Mouse (Mus musculus) heart, adult 2 months (tissue): ENCODE data around the gene Lactb. TPM values are rescaled to one million over a fixed set of nuclear protein-coding genes. Genes with fewer than 3 reads are reported as not detected.
A peak's percentile ranks its signal among the peaks of the same experiment; 100 is the strongest.

Experiments used
- DNase-seq, 2 experiments: peaks; one replicate each; pipeline ENCODE4 v3.0.0; 2021
- H3K27ac ChIP-seq: fragments of 200-600 bp; 2 replicates; pipeline ENCODE4 v1.8.1; 2022
- H3K27me3 ChIP-seq: fragments of 200-500 bp; 2 replicates; pipeline ENCODE4 v1.6.1; 2012; ENCODE audit warnings: mild to moderate bottlenecking, low read length, inconsistent platforms, mixed read lengths; ENCODE audit not compliant: control insufficient read depth, insufficient read depth
- H3K36me3 ChIP-seq: fragments of 200-500 bp; 2 replicates; pipeline ENCODE4 v1.6.1; 2012; ENCODE audit warnings: low read length, inconsistent platforms; ENCODE audit not compliant: control insufficient read depth, insufficient read depth
- H3K4me1 ChIP-seq: fragments of 200-500 bp; 2 replicates; pipeline ENCODE4 v1.6.1; 2011; ENCODE audit warnings: low read length; ENCODE audit not compliant: control insufficient read depth, insufficient read depth
- H3K4me3 ChIP-seq: fragments of 200-600 bp; 2 replicates; pipeline ENCODE4 v1.8.1; 2022
- H3K79me2 ChIP-seq: fragments of 200-500 bp; replicated peaks from 2 replicates; pipeline ENCODE4 v1.6.1; 2012; ENCODE audit warnings: mild to moderate bottlenecking, inconsistent platforms, low read length, moderate library complexity, mixed read lengths; ENCODE audit not compliant: control insufficient read depth, insufficient read depth
- H3K9ac ChIP-seq: fragments of 200-500 bp; 2 replicates; pipeline ENCODE4 v1.6.1; 2012; ENCODE audit warnings: low read depth, mild to moderate bottlenecking, control low read depth, inconsistent platforms, low read length, mixed read lengths
- CTCF ChIP-seq: fragments of 200-600 bp; IDR thresholded peaks from 2 replicates; pipeline ENCODE4 v1.8.1; 2022; ENCODE audit warnings: antibody characterized with exemption, mild to moderate bottlenecking, moderate library complexity
- EP300 ChIP-seq: fragments of 200-500 bp; IDR thresholded peaks from 2 replicates; pipeline ENCODE4 v1.6.1; 2011; ENCODE audit warnings: low read depth, low read length, control low read depth; ENCODE audit not compliant: insufficient read depth
- POLR2A ChIP-seq: fragments of 200-500 bp; IDR thresholded peaks from 2 replicates; pipeline ENCODE4 v1.6.1; 2011; ENCODE audit warnings: mild to moderate bottlenecking, low read depth, low read length, control low read depth; ENCODE audit not compliant: insufficient read depth
- WGBS: fragments of 180-500 bp; shearing (Covaris S2); methylation state at CpG from one replicate; pipeline ENCODE4 v1.1.7; 2018; 5-methylcytosine and 5-hydroxymethylcytosine counted together
- intact Hi-C: fragments of 180-260 bp; cut with DNase I; formaldehyde crosslinking; loops from one replicate; pipeline ENCODE4 v1.15.1; 2025
- polyA plus RNA-seq: library from polyadenylated mRNA; depleted of rRNA; stranded (reverse); fragments of >200 nt; gene quantifications from 2 replicates; pipeline ENCODE4 v1.2.3, GENCODE M21; 2012
- total RNA-seq, 2 experiments: library from RNA; stranded (reverse); gene quantifications; 2 replicates each; pipeline ENCODE4 v1.2.3; 2021

Gene Lactb
- total and polyA plus RNA-seq, 3 experiments = 6.8 to 20.6 (median 20.4) TPM

- Histone ChIP-seq H3K4me3 (no peak overlapping the region), H3K27me3 (no peaks in the 10 kb centered on the region), H3K27ac (no peak overlapping the region), H3K9ac (no peak overlapping the region), H3K4me1 (no peaks in the 10 kb centered on the region), H3K79me2 (no peaks in the 10 kb centered on the region), H3K36me3 (no peaks in the 10 kb centered on the region)
- DNase-seq = no peak
- intact Hi-C loops = no loop called here
- no peak for TF ChIP-seq CTCF
- TF ChIP-seq POLR2A = no peak
- WGBS = 58% methylated on average over 4 of the region's 4 CpGs
These were observed 31.1 kb upstream of the Lactb start for GRCm38 (mm10) chr9:67006376-67006775.

DNA sequence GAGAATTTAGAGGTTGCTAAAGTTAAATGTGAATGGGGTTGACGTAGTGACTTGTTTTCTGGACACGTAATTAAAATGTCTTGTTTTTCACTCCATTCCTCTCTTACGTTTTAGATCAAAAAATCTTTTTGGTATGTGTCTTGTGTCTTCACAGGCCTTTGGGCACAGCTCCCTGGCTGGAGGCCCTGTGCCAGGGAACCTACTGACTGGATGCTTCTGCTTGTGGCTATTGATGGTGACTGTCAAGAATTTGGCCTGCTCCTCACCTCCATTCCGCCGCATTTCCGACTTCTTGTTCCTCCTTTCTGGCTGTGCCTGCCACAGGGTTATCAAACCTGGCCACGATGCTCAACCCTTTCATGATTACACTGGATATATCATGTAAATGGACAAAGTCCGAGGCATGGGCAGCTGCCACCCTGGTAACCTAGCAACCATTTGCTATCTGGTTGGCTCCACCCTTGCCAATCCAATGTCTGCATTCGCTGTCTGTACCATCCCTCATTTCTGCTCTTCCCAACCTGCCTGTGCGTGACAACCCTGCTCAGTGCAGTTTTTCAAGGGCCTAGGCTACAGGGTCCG lies 30.0 kb upstream of the Lactb start:
- no peaks in the 10 kb centered on the region for H3K36me3 ChIP-seq
- 85% methylated on average over 11 of the region's 11 CpGs for WGBS
- no peak overlapping the region for H3K9ac ChIP-seq
- no peak overlapping the region for H3K27ac ChIP-seq
- DNase-seq = no peak
- no peaks in the 10 kb centered on the region for H3K79me2 ChIP-seq
- no peak overlapping the region for H3K4me3 ChIP-seq
- intact Hi-C loops = no loop called here
- TF ChIP-seq CTCF = no peak
- no peak for TF ChIP-seq POLR2A
- TF ChIP-seq EP300 = no peak
- no peaks in the 10 kb centered on the region for H3K27me3 ChIP-seq
- peaks cover 1% of the 10 kb centered on the region for H3K4me1 ChIP-seq

- no peak for TF ChIP-seq POLR2A
- no peak for TF ChIP-seq CTCF
- TF ChIP-seq EP300 = no peak
- Histone ChIP-seq H3K9ac (no peak overlapping the region), H3K4me3 (no peak overlapping the region), H3K27ac (no peak overlapping the region), H3K36me3 (no peaks in the 10 kb centered on the region), H3K79me2 (no peaks in the 10 kb centered on the region), H3K27me3 (no peaks in the 10 kb centered on the region), H3K4me1 (peaks cover 1% of the 10 kb centered on the region)
- intact Hi-C loops = no loop called here
- 68% methylated on average over 4 of the region's 4 CpGs for WGBS
- DNase-seq = no peak
These were observed 28.4 kb upstream of the Lactb start for GRCm38 (mm10) chr9:67003656-67004055.

- Histone ChIP-seq H3K79me2 (no peaks in the 10 kb centered on the region), H3K9ac (no peak overlapping the region), H3K27ac (no peak overlapping the region), H3K4me3 (no peak overlapping the region), H3K4me1 (peaks cover 1% of the 10 kb centered on the region), H3K36me3 (no peaks in the 10 kb centered on the region), H3K27me3 (no peaks in the 10 kb centered on the region)
- TF ChIP-seq EP300 (no peak), CTCF (no peak), POLR2A (no peak)
- intact Hi-C loops = no loop called here
- DNase-seq = no peak
- WGBS = 53% methylated on average over 4 of the region's 4 CpGs
These were observed 27.9 kb upstream of the Lactb start for GRCm38 (mm10) chr9:67003156-67003555.

GRCm38 (mm10) chr9:67001506-67001905 lies 26.2 kb upstream of the Lactb start:
- Histone ChIP-seq H3K9ac (no peak overlapping the region), H3K27ac (no peak overlapping the region), H3K79me2 (no peaks in the 10 kb centered on the region), H3K4me3 (no peak overlapping the region), H3K36me3 (no peaks in the 10 kb centered on the region), H3K27me3 (no peaks in the 10 kb centered on the region), H3K4me1 (peaks cover 1% of the 10 kb centered on the region)
- intact Hi-C loops = loop anchor here (1.0 to 2.0 kb wide), 4 partner anchors 43 to 273 kb away; no protein-coding TSS in a partner anchor
- DNase-seq = no peak
- TF ChIP-seq CTCF = no peak
- no peak for TF ChIP-seq POLR2A
- no peak for TF ChIP-seq EP300
- WGBS = 73% methylated on average over 4 of the region's 4 CpGs

GRCm38 (mm10) chr9:67001050-67001449 lies 25.8 kb upstream of the Lactb start:
- WGBS = 2% methylated on average over 6 of the region's 6 CpGs
- Histone ChIP-seq H3K27ac (no peak overlapping the region), H3K9ac (no peak overlapping the region), H3K36me3 (no peaks in the 10 kb centered on the region), H3K4me3 (no peak overlapping the region), H3K4me1 (peaks cover 1% of the 10 kb centered on the region), H3K27me3 (no peaks in the 10 kb centered on the region), H3K79me2 (no peaks in the 10 kb centered on the region)
- TF ChIP-seq CTCF (peak; percentile 76), POLR2A (no peak), EP300 (peak; percentile 93)
- intact Hi-C loops = loop anchor here (1.0 to 2.0 kb wide), 4 partner anchors 43 to 274 kb away; no protein-coding TSS in a partner anchor
- peak; percentile 82 to 84 for DNase-seq
